Mouse (Mus musculus) urinary bladder, postnatal 4 days (tissue): ENCODE data around the gene Ccpg1.

Experiments
- DNase-seq, 2 experiments: peaks; one replicate each; pipeline ENCODE4 v3.0.0; 2021 to 2022; ENCODE audit warnings: low spot score in 2 of 2

The Ccpg1 gene

DNA sequence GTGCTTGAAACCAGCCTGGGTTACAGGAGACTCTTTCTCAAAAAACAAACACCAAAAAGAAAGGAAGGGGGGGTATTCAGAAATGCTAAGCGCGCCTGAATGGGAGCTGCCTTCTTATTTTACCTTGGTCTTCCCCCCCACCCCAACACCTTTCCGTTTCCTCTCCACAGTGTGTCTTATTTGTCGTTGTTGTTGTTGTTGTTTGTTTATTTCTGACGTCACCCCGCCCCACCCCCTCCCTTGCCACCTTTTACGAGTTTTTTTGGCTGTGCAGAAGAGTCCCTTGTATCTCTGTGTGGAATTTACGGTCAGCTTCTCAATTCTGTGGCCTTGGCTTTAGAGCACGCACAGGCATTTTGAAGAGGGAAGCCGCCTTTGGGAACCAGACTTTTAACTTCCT, 60.5 kb downstream of the Ccpg1 start:
- no peak for DNase-seq

DNA sequence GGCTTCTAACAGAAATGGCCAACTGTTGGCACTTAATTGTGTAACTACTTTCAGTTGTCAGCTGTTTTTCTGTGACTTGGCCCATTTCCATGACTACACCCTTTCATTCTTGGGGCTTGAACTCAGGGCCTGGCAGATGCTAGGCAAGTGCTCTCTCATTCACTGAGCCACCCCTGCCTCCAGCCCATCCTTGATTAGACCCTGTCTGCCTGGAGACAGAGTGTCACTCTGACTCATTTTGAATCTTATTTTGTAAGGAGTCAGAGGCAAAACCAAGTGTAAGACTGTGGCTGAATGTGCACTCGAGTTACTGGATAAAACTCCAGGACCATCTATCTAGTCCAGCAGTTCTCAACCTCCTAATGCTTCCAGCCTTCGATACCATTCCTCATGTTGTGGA, 62.7 kb downstream of the Ccpg1 start:
- no peak for DNase-seq

DNA sequence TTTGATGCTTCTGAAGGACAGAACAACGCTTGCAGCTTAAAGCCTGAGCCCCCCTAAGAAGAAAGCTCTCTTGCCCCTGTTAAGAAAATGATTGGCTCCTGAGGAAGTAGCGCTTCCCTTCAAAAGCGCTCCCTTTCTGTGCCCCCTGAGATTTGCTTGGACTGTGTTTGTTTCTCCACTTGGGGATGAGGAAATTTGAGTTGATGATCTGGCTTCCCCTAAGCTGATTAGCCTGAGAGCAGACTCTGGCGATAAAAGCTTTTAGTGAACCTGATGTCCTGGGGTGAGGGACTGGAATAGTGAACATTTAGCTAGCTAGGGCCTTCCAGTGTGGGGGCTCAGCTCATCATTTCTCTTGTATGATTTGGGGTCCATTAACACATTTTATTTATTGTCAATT, 63.7 kb downstream of the Ccpg1 start:
- no peak for DNase-seq

DNA sequence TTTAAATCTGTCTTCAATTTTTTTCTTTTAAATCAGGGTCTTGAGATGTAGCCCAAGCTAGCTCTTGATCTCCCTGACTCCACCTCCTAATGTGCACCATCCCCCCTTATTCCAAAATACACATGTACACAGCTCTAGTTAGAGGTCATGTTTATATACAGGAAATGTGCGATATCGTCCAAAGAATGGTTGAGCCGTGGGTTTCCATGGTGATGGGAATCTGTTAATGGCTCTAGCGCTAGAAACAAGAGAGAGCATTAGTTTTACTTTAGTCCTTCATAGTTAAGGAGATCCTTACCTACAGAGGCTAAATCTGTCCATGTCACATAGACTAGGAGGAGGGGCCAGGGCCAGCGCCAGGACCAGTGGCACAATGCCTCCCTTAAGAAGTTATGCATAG, 64.6 kb downstream of the Ccpg1 start:
- DNase-seq: no peak

DNA sequence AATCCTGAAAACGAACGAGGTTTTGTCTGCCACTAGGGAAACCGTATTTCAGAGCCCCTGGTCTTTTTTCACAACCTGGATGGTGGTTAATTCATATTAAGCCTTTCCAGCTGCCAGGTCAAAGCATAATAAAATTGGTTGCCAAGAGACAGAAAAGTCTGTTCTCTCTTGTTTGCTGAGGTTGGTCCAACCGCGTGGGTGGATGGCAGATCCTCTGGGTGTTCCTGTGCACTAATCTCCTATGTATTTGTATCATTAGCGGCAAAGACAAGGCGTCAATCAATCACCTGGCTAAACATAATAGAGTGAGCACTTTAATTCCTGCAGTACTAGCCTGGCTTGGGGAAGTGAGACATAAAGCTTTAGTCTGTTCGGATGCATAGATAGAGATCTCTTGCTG, 65.4 kb downstream of the Ccpg1 start:
- no peak for DNase-seq

DNA sequence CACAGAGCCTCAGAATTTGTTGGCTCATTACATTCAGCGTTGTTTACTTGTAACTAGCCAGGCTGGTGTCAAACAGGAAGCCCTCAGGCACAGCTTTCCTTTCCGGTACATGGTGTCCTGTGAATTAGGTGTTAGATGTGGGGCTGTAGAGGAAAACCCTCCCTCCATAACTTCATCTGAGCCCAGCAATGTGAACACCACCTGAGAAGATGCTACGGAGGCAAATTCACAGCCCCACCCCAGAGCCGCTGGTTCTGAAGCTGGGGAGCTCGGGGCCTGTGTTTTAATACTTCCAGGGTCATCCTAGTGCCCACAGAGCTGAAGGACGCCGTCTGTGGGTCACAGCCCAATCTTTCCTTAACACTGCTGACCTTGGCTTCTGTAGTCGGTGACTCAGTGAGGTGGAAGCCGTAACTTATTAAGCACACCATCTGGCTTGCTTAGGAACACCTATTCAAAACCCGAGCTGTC, 70.2 kb downstream of the Ccpg1 start:
- DNase-seq: no peak

DNA sequence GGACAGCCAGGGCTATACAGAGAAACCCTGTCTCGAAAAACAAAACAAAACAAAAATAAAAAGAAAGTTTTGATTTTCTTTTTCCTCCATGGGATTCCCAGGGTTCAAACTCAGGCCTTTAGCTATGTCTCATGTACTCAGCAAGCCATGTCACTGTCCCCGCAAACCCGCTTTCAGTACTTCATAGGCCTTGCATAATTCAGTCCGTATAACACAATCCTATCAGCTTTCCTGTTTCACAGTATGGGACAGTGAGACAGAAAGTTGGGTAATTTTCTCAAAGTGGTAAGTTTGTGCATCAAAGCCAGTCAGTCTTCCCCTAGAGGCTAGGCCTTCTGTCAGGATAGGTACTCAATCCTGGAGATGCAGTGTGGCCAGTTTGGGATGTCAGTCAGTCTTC, 74.0 kb downstream of the Ccpg1 start:
- DNase-seq: no peak

DNA sequence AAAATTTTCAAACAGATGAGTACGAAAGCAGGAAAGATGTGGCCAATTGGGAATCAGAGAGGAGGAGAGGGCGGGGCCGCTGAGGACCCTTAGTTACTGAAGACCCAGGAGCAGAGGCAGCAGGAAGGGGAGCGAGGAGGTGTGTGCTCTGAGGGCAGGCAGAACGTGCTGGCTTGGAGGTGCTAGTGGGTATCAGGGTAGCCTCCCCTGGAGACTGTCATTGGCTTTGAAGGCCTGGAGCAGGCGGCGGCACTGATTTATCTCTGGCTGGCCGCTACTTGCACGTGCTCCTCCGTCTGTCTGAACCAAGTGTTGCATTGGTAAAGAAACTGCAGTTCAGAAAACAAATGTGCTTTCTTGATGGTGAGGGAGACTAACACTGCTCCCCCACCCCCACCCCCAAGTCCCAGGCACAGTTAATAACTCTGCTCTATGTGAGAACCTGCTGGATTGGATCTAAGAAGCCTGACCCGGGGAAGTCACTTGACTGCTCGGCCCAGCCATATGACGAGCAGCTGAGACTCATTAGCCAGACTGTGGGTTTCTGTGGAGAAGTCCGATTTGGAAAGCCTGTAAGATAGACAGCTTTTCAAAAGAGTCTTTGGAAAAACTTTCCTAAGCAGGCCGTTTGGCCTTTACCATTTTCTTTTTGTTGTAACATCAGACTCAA, 78.5 kb downstream of the Ccpg1 start:
- DNase-seq: no peak
